Mouse (Mus musculus) olfactory bulb, adult 2 months (tissue): ENCODE results near the gene Col23a1. TPM values are rescaled to one million over a fixed set of nuclear protein-coding genes. Genes with fewer than 3 reads are reported as not detected.
"Not testable (repeated sequence)": the region's sequence is repeated elsewhere in the genome, so short reads cannot be mapped to it uniquely, and the experiment has no call there.

ENCODE experiments used
- H3K27ac ChIP-seq: fragments of 200-500 bp; 2 replicates; pipeline ENCODE4 v1.5.1; 2012; ENCODE audit warnings: low read depth, low read length; ENCODE audit not compliant: insufficient read depth
- H3K4me1 ChIP-seq: fragments of 200-500 bp; 2 replicates; pipeline ENCODE4 v1.6.1; 2012; ENCODE audit warnings: low read length; ENCODE audit not compliant: control insufficient read depth, insufficient read depth
- H3K4me3 ChIP-seq: fragments of 200-500 bp; 2 replicates; pipeline ENCODE4 v1.5.1; 2012; ENCODE audit warnings: mild to moderate bottlenecking, low read depth, low read length, moderate library complexity; ENCODE audit not compliant: insufficient read depth
- CTCF ChIP-seq: fragments of 200-500 bp; IDR thresholded peaks from 2 replicates; pipeline ENCODE4 v1.5.1; 2012; ENCODE audit warnings: low read depth, mild to moderate bottlenecking, low read length, moderate library complexity; ENCODE audit not compliant: insufficient read depth
- POLR2A ChIP-seq: fragments of 200-500 bp; IDR thresholded peaks from 2 replicates; pipeline ENCODE4 v1.6.1; 2012; ENCODE audit warnings: mild to moderate bottlenecking, low read depth, low read length, moderate library complexity; ENCODE audit not compliant: insufficient read depth
- WGBS: fragments of 180-500 bp; shearing (Covaris S2); methylation state at CpG from one replicate; pipeline ENCODE4 v1.1.7; 2018; 5-methylcytosine and 5-hydroxymethylcytosine counted together
- polyA plus RNA-seq: library from polyadenylated mRNA; stranded (reverse); fragments of >200 nt; gene quantifications from 2 replicates; pipeline ENCODE4 v1.2.4, GENCODE M21; 2012; ENCODE audit warnings: low replicate concordance; ENCODE audit not compliant: missing spikeins, insufficient read depth, insufficient read length

Col23a1 gene
- polyA plus RNA-seq, 1 experiment, result not detected

DNA sequence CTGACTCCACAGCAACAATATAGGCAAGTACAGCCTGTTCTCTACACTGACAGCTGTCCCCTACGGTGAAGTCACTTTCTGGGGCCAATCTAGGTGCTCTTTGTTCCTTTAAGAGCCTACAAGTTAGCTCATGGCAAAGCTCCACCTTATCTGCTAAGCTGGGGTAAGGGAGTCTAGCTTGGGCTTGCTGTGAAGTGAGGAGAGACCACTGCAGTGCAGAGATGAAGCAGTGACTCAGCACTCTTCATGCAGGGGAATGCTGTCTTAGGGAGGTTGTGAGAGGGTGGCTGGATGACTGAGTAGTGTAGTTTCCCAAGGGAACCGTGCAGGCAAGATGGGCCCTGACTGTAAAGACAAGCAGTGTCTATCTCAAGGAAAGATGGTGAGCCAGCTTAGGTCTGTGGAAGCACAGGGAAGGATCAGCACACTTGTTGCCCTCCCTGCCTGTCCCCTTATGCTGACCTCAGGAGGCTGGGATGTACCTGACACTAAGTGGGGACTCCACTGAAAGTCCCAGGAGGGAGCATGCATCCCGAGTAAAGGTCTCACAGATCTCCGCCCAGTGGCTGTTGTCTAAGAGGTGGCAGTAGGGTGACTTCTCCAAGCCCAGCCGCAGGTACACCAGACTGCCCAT is 335.6 kb downstream of the Col23a1 start:
- no peak overlapping the region for H3K27ac ChIP-seq
- peaks cover 22% of the 10 kb centered on the region; the same call in 1 of the 2 replicates for H3K4me1 ChIP-seq
- TF ChIP-seq POLR2A (no peak), CTCF (no peak)
- 82% methylated on average over 5 of the region's 5 CpGs for WGBS
- no peak overlapping the region for H3K4me3 ChIP-seq

DNA sequence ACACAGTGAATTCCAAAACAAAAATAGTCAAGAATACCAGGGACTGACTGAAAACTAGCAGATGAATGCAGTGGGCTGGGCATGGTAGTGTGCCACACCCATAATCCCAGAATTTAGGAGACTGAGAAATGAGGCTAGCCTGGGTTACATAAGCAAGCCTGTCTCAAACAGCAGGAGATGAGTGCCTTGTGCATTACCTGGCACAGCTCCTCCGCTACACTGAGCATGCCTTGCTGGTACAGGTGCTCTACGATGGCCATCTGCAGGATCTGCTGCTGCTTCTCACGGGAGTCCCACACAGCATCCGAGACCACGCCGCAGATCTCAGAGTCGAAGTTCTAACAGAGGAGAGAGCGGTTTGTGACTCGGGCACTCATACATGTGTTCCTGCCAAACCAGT is 337.7 kb downstream of the Col23a1 start:
- Histone ChIP-seq H3K4me1 (peaks cover 10% of the 10 kb centered on the region; the same call in 1 of the 2 replicates), H3K27ac (no peak overlapping the region), H3K4me3 (no peak overlapping the region)
- TF ChIP-seq CTCF, result no peak
- no peak for TF ChIP-seq POLR2A
- WGBS, result 88% methylated on average over 9 of the region's 9 CpGs

DNA sequence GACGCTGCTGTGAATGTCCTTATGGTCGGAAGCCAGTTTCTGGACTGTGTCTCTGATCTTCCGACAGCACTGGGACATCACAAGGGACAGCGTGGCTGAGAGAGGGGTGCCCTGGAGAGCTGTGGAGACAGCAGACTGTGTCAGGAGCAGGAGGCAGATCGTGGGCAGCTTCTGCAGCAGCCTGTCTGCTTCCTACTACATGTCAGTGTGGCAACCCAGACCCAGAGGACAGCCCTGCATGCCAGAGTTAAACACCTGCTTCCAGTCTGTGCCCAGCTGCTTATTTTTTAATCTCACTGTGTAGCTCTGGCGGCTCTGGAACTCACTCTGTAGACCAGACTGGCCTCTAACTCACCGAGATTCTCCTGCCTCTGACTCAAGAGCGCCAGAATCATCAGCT is 338.2 kb downstream of the Col23a1 start:
- H3K4me1 ChIP-seq, result peaks cover 8% of the 10 kb centered on the region; the same call in 1 of the 2 replicates
- 87% methylated on average over 8 of the region's 8 CpGs for WGBS
- no peak overlapping the region for H3K4me3 ChIP-seq
- TF ChIP-seq POLR2A (no peak), CTCF (no peak)
- H3K27ac ChIP-seq, result no peak overlapping the region

DNA sequence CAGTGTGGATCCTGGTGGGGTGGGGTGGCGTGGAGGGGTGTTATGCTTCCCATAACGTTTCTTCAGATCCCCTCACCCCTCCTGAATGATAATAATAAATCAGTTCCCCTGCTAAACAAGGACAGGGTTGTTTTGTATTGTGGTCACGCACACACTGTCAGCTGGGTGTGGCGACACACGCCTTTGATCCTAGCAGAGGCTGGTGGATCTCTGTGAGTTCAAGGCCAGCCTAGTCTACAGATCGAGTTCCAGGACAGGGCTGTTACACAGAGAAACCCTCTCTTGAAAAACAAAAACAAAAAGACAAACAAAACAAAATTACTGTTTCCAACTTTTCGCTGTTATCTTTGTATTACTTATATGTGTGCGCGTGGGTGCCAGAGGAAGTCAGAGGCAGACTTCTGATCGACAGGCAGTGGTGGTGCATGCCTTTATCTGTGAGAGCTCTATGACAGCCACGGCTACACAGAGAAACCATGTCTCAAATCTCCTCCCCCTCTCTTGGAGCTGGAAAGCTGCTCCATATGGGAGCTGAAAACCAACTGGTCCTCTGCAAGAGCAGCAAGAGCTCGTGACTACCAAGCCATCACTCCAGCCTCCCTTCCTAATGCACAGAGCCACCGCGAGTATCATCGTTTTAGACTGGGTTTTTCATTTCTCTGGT is 340.1 kb downstream of the Col23a1 start:
- Histone ChIP-seq H3K27ac (no peak overlapping the region), H3K4me3 (no peak overlapping the region), H3K4me1 (no peaks in the 10 kb centered on the region)
- WGBS, result 82% methylated on average over 15 of the region's 15 CpGs
- TF ChIP-seq POLR2A (no peak), CTCF (no peak)

DNA sequence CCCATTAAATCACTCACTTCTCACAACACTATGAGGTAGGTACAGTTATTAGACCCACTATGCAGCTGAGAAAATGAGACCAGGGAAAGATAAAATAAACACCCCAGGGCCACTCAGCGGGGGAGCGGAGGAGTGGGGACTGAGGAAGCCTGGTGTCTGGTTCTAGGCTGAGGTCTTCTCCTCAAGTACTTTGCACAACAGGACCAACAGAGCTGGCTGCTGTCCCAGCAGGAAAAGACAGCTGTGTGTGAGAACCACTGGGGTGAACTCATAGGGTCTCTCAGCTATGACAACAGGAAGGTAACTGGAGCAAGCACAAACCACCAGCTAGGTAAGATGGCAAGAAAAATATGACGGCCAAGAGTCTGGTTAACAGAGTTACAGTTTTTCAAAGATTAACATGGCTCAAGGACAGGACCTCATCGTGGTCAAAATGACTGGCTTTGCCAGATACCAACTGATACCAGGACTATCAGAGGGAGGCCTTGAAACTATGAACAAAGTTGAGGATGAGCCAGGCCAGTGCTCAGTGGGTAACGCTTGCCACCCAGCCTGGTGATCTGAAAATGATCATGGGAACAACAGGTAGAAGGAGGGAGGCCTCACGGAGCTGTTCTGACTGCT is 342.5 kb downstream of the Col23a1 start:
- no peak overlapping the region for H3K27ac ChIP-seq
- WGBS, result 90% methylated on average over 6 of the region's 6 CpGs
- no peak overlapping the region for H3K4me3 ChIP-seq
- TF ChIP-seq CTCF, result no peak
- TF ChIP-seq POLR2A, result no peak
- no peaks in the 10 kb centered on the region for H3K4me1 ChIP-seq

DNA sequence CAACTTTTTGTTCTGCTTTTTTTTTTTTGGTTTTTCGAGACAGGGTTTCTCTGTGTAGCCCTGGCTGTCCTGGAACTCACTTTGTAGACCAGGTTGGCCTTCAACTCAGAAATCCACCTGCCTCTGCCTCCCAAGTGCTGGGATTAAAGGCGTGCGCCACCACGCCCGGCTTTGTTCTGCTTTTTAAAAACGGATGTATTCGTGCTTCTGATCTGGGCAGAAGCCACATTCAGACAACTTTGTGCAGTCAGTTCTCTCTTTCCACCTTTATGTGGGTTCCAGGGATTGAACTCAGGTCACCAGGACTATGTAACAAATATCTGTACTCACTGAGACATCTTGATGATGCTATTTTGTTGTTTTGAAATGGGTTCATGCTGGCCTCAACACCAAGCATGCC is 343.5 kb downstream of the Col23a1 start:
- not testable (repeated sequence) for H3K4me1 ChIP-seq, H3K27ac ChIP-seq, H3K4me3 ChIP-seq
- 91% methylated on average over 7 of the region's 7 CpGs for WGBS

Other genes with a start within 250 kb of the Col23a1 start
- not detected in 2 replicates for gene Olfr1375, start 241.8 kb upstream of the Col23a1 start, polyA plus RNA-seq
- not detected in 2 replicates for gene Zfp354a, start 230.7 kb upstream of the Col23a1 start, polyA plus RNA-seq
- not detected in 2 replicates for gene Gm12569, start 69.4 kb upstream of the Col23a1 start, polyA plus RNA-seq
- gene Clk4, start 28.2 kb upstream of the Col23a1 start, polyA plus RNA-seq, result 472 and 728 TPM in 2 replicates
- not detected in 2 replicates for gene BC049762, start 26.9 kb upstream of the Col23a1 start, polyA plus RNA-seq